Mouse (Mus musculus): ENCODE data around the gene Tead3. TPM values are rescaled to one million over a fixed set of nuclear protein-coding genes. Genes with fewer than 3 reads are reported as not detected.

The Tead3 gene
- polyA plus RNA-seq, 1 experiment, result 21.5 TPM

- Histone ChIP-seq H3K4me3 (ENCODE audit: insufficient read depth, poor library complexity, severe bottlenecking) (no peak overlapping the region), H3K27me3 (ENCODE audit: control insufficient read depth, insufficient read depth, insufficient read length) (no peaks in the 10 kb centered on the region), H3ac (ENCODE audit: control insufficient read depth, insufficient read length, low read depth) (no peak overlapping the region), H3K79me3 (ENCODE audit: low read depth) (no peaks in the 10 kb centered on the region), H3K36me3 (ENCODE audit: control insufficient read depth, insufficient read depth) (peaks cover 7% of the 10 kb centered on the region), H3K79me2 (ENCODE audit: control insufficient read depth, insufficient read depth) (no peaks in the 10 kb centered on the region)
- TF ChIP-seq MYOD1 (IDR thresholded peaks at IDR 0.05; ENCODE audit: control insufficient read depth, insufficient read length, low read depth) (no peak), USF1 (IDR thresholded peaks at IDR 0.05; ENCODE audit: low read depth) (no peak), FOSL1 (IDR thresholded peaks at IDR 0.05; ENCODE audit: insufficient read depth, low read length, poor library complexity, severe bottlenecking) (no peak), CTCF (IDR thresholded peaks at IDR 0.05; ENCODE audit: control insufficient read depth, insufficient read depth, insufficient read length) (peak; percentile 5), MYOG (IDR thresholded peaks at IDR 0.05; ENCODE audit: control insufficient read depth, extremely low read depth, insufficient read length) (no peak)
Observed at GRCm38 (mm10) chr17:28287980-28288379, 62.6 kb downstream of the Tead3 start.

DNA sequence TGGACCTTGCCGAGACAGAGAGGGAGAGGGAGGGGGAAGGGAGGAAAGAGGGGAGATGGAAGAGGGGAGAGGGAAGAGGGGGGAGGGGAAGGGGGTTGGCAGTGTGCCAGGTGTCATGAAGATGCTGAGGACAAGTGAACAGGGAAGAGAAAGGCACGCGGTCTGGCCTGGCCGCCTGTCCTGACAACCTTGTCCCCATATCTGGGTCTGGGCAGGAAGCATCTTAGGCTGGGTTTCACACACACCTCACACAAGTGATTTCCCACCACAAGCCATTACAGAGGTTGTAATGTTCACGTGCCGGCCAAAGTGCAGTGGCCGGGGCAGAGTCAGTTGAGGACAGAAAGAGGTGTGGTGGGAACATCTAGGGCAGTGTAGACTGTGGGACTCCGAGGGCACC, 63.0 kb downstream of the Tead3 start:
- Histone ChIP-seq H3K79me2 (ENCODE audit: control insufficient read depth, insufficient read depth) (no peaks in the 10 kb centered on the region), H3ac (ENCODE audit: control insufficient read depth, insufficient read length, low read depth) (no peak overlapping the region), H3K4me3 (ENCODE audit: insufficient read depth, poor library complexity, severe bottlenecking) (no peak overlapping the region), H3K27me3 (ENCODE audit: control insufficient read depth, insufficient read depth, insufficient read length) (no peaks in the 10 kb centered on the region), H3K79me3 (ENCODE audit: low read depth) (no peaks in the 10 kb centered on the region), H3K36me3 (ENCODE audit: control insufficient read depth, insufficient read depth) (peaks cover 7% of the 10 kb centered on the region)
- TF ChIP-seq USF1 (IDR thresholded peaks at IDR 0.05; ENCODE audit: low read depth) (no peak), MAX (IDR thresholded peaks at IDR 0.05) (no peak), FOSL1 (IDR thresholded peaks at IDR 0.05; ENCODE audit: insufficient read depth, low read length, poor library complexity, severe bottlenecking) (no peak), MYOD1 (IDR thresholded peaks at IDR 0.05; ENCODE audit: control insufficient read depth, insufficient read length, low read depth) (no peak), CTCF (IDR thresholded peaks at IDR 0.05; ENCODE audit: control insufficient read depth, insufficient read depth, insufficient read length) (no peak), CEBPB (IDR thresholded peaks at IDR 0.05; ENCODE audit: low read depth) (no peak)

GRCm38 (mm10) chr17:28286964-28287363, 63.7 kb downstream of the Tead3 start:
- H3K27me3 ChIP-seq (ENCODE audit: control insufficient read depth, insufficient read depth, insufficient read length), result no peaks in the 10 kb centered on the region
- no peak overlapping the region for H3K4me3 ChIP-seq (ENCODE audit: insufficient read depth, poor library complexity, severe bottlenecking)
- no peaks in the 10 kb centered on the region for H3K79me2 ChIP-seq (ENCODE audit: control insufficient read depth, insufficient read depth)
- H3K36me3 ChIP-seq (ENCODE audit: control insufficient read depth, insufficient read depth), result peaks cover 2% of the 10 kb centered on the region
- TF ChIP-seq FOSL1 (IDR thresholded peaks at IDR 0.05; ENCODE audit: insufficient read depth, low read length, poor library complexity, severe bottlenecking), result no peak
- no peak for TF ChIP-seq MYOG (IDR thresholded peaks at IDR 0.05; ENCODE audit: control insufficient read depth, extremely low read depth, insufficient read length)
- TF ChIP-seq CTCF (IDR thresholded peaks at IDR 0.05; ENCODE audit: control insufficient read depth, insufficient read depth, insufficient read length), result no peak
- no peak for TF ChIP-seq USF1 (IDR thresholded peaks at IDR 0.05; ENCODE audit: low read depth)
- no peak for TF ChIP-seq MAX (IDR thresholded peaks at IDR 0.05)
- no peak for TF ChIP-seq CEBPB (IDR thresholded peaks at IDR 0.05; ENCODE audit: low read depth)
- no peak for TF ChIP-seq MYOD1 (IDR thresholded peaks at IDR 0.05; ENCODE audit: control insufficient read depth, insufficient read length, low read depth)
- H3ac ChIP-seq (ENCODE audit: control insufficient read depth, insufficient read length, low read depth), result no peak overlapping the region
- no peaks in the 10 kb centered on the region for H3K79me3 ChIP-seq (ENCODE audit: low read depth)

DNA sequence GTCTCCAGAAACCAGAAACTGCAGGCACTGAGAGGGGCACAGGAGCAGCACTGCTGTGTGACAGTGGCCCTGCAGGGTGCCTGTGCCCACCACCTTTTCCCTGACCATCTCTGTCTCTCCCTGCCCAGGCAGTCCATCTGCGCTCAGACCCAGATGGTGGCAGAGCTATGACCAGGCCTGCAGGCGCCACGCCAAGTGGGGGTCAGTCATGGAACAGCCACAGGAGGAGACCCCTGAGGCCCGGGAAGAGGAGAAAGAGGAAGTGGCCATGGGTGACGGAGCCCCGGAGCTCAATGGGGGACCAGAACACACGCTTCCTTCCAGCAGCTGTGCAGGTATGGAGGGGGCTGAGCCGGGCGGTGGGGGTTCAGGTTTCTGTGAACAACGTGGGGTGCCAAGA, 64.5 kb downstream of the Tead3 start:
- TF ChIP-seq MYOG (IDR thresholded peaks at IDR 0.05; ENCODE audit: control insufficient read depth, extremely low read depth, insufficient read length) (no peak), CTCF (IDR thresholded peaks at IDR 0.05; ENCODE audit: control insufficient read depth, insufficient read depth, insufficient read length) (no peak), USF1 (IDR thresholded peaks at IDR 0.05; ENCODE audit: low read depth) (no peak), MYOD1 (IDR thresholded peaks at IDR 0.05; ENCODE audit: control insufficient read depth, insufficient read length, low read depth) (no peak), CEBPB (IDR thresholded peaks at IDR 0.05; ENCODE audit: low read depth) (no peak), MAX (IDR thresholded peaks at IDR 0.05) (no peak), FOSL1 (IDR thresholded peaks at IDR 0.05; ENCODE audit: insufficient read depth, low read length, poor library complexity, severe bottlenecking) (no peak)
- Histone ChIP-seq H3K79me2 (ENCODE audit: control insufficient read depth, insufficient read depth) (no peaks in the 10 kb centered on the region), H3K79me3 (ENCODE audit: low read depth) (no peaks in the 10 kb centered on the region), H3K27me3 (ENCODE audit: control insufficient read depth, insufficient read depth, insufficient read length) (no peaks in the 10 kb centered on the region), H3ac (ENCODE audit: control insufficient read depth, insufficient read length, low read depth) (no peak overlapping the region), H3K36me3 (ENCODE audit: control insufficient read depth, insufficient read depth) (no peaks in the 10 kb centered on the region), H3K4me3 (ENCODE audit: insufficient read depth, poor library complexity, severe bottlenecking) (no peak overlapping the region)

DNA sequence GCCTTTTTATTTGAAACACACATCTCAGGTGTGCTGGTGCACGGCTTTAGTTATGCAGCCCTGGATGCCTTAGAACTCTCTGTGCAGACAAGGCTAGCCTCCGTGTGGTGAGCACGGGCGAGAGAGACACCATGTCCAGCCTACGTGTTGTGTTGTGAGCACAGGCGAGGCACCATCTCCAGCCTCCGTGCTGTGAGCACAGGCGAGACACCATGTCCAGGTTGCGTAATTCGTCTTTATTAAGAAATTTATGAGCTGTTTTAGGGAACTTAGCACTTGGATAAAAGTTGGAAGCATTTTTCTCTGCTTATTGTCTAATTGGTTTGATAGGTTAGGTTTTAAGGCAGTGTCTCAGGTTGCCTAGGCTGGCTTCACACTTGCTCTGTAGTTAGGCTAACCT, 67.4 kb downstream of the Tead3 start:
- Histone ChIP-seq H3ac (ENCODE audit: control insufficient read depth, insufficient read length, low read depth) (no peak overlapping the region), H3K36me3 (ENCODE audit: control insufficient read depth, insufficient read depth) (no peaks in the 10 kb centered on the region), H3K79me3 (ENCODE audit: low read depth) (no peaks in the 10 kb centered on the region), H3K4me3 (ENCODE audit: insufficient read depth, poor library complexity, severe bottlenecking) (no peak overlapping the region), H3K79me2 (ENCODE audit: control insufficient read depth, insufficient read depth) (no peaks in the 10 kb centered on the region), H3K27me3 (ENCODE audit: control insufficient read depth, insufficient read depth, insufficient read length) (no peaks in the 10 kb centered on the region)
- TF ChIP-seq MYOG (IDR thresholded peaks at IDR 0.05; ENCODE audit: control insufficient read depth, extremely low read depth, insufficient read length) (no peak), USF1 (IDR thresholded peaks at IDR 0.05; ENCODE audit: low read depth) (no peak), CTCF (IDR thresholded peaks at IDR 0.05; ENCODE audit: control insufficient read depth, insufficient read depth, insufficient read length) (no peak), MYOD1 (IDR thresholded peaks at IDR 0.05; ENCODE audit: control insufficient read depth, insufficient read length, low read depth) (no peak), FOSL1 (IDR thresholded peaks at IDR 0.05; ENCODE audit: insufficient read depth, low read length, poor library complexity, severe bottlenecking) (no peak)

- Histone ChIP-seq H3K36me3 (ENCODE audit: control insufficient read depth, insufficient read depth) (no peaks in the 10 kb centered on the region), H3K27me3 (ENCODE audit: control insufficient read depth, insufficient read depth, insufficient read length) (no peaks in the 10 kb centered on the region), H3K79me3 (ENCODE audit: low read depth) (no peaks in the 10 kb centered on the region), H3K4me3 (ENCODE audit: insufficient read depth, poor library complexity, severe bottlenecking) (no peak overlapping the region), H3K79me2 (ENCODE audit: control insufficient read depth, insufficient read depth) (no peaks in the 10 kb centered on the region), H3ac (ENCODE audit: control insufficient read depth, insufficient read length, low read depth) (no peak overlapping the region)
- TF ChIP-seq USF1 (IDR thresholded peaks at IDR 0.05; ENCODE audit: low read depth) (no peak), CEBPB (IDR thresholded peaks at IDR 0.05; ENCODE audit: low read depth) (no peak), MAX (IDR thresholded peaks at IDR 0.05) (no peak), CTCF (IDR thresholded peaks at IDR 0.05; ENCODE audit: control insufficient read depth, insufficient read depth, insufficient read length) (no peak), MYOG (IDR thresholded peaks at IDR 0.05; ENCODE audit: control insufficient read depth, extremely low read depth, insufficient read length) (no peak), FOSL1 (IDR thresholded peaks at IDR 0.05; ENCODE audit: insufficient read depth, low read length, poor library complexity, severe bottlenecking) (no peak), MYOD1 (IDR thresholded peaks at IDR 0.05; ENCODE audit: control insufficient read depth, insufficient read length, low read depth) (no peak)
Observed at GRCm38 (mm10) chr17:28281866-28282441, 68.7 kb downstream of the Tead3 start.

Data from C2C12 (cell line).